Mouse (Mus musculus) cerebellum, postnatal 25 days (tissue): ENCODE results near the gene 4930452B06Rik.

Source experiments
- DNase-seq, 2 experiments: peaks; one replicate each; pipeline ENCODE4 v3.0.0; 2021; ENCODE audit warnings: mixed read lengths in 2 of 2

Gene 4930452B06Rik

GRCm38 (mm10) chr14:8517681-8518080 lies 148.4 kb downstream of the 4930452B06Rik start:
- DNase-seq: no peak

- DNase-seq: no peak
Observed at GRCm38 (mm10) chr14:8514071-8514470, 152.0 kb downstream of the 4930452B06Rik start.

GRCm38 (mm10) chr14:8511276-8511675 lies 154.8 kb downstream of the 4930452B06Rik start:
- no peak for DNase-seq

GRCm38 (mm10) chr14:8510288-8510959 lies 155.6 kb downstream of the 4930452B06Rik start:
- DNase-seq: no peak

- no peak for DNase-seq
Observed at GRCm38 (mm10) chr14:8508669-8509068, 157.4 kb downstream of the 4930452B06Rik start.

GRCm38 (mm10) chr14:8504206-8504605 lies 161.8 kb downstream of the 4930452B06Rik start:
- DNase-seq: no peak

GRCm38 (mm10) chr14:8503345-8503744 lies 162.7 kb downstream of the 4930452B06Rik start:
- DNase-seq: no peak

- DNase-seq: no peak
Observed at GRCm38 (mm10) chr14:8502496-8502895, 163.5 kb downstream of the 4930452B06Rik start.

- no peak for DNase-seq
Observed at GRCm38 (mm10) chr14:8495691-8496090, 170.3 kb downstream of the 4930452B06Rik start.

GRCm38 (mm10) chr14:8494952-8495351 lies 171.1 kb downstream of the 4930452B06Rik start:
- no peak for DNase-seq

GRCm38 (mm10) chr14:8494260-8494659 lies 171.8 kb downstream of the 4930452B06Rik start:
- no peak for DNase-seq

- DNase-seq: no peak
Observed at GRCm38 (mm10) chr14:8478098-8478497, 187.9 kb downstream of the 4930452B06Rik start.

GRCm38 (mm10) chr14:8477348-8477747 lies 188.7 kb downstream of the 4930452B06Rik start:
- DNase-seq: no peak

GRCm38 (mm10) chr14:8476606-8477005 lies 189.4 kb downstream of the 4930452B06Rik start:
- peak in 1 of 2 experiments; percentile 23 for DNase-seq

GRCm38 (mm10) chr14:8475851-8476250 lies 190.2 kb downstream of the 4930452B06Rik start:
- DNase-seq: no peak

GRCm38 (mm10) chr14:8472884-8473283 lies 193.2 kb downstream of the 4930452B06Rik start:
- no peak for DNase-seq

GRCm38 (mm10) chr14:8464401-8465154 lies 201.5 kb downstream of the 4930452B06Rik start:
- peak; percentile 22 to 50 for DNase-seq

GRCm38 (mm10) chr14:8462973-8463372 lies 203.1 kb downstream of the 4930452B06Rik start:
- DNase-seq: peak in 1 of 2 experiments; percentile 17

GRCm38 (mm10) chr14:8462321-8462909 lies 203.6 kb downstream of the 4930452B06Rik start:
- no peak for DNase-seq

GRCm38 (mm10) chr14:8460226-8461129 lies 205.6 kb downstream of the 4930452B06Rik start:
- DNase-seq: peak; percentile 62 to 75

- no peak for DNase-seq
Observed at GRCm38 (mm10) chr14:8459759-8460158, 206.3 kb downstream of the 4930452B06Rik start.

- no peak for DNase-seq
Observed at GRCm38 (mm10) chr14:8451117-8451516, 214.9 kb downstream of the 4930452B06Rik start.

GRCm38 (mm10) chr14:8450342-8450741 lies 215.7 kb downstream of the 4930452B06Rik start:
- DNase-seq: no peak
